Mouse (Mus musculus): ENCODE measurements around the gene Dhx40. TPM values are rescaled to one million over a fixed set of nuclear protein-coding genes. Genes with fewer than 3 reads are reported as not detected.

The Dhx40 gene
- polyA plus RNA-seq, 1 experiment from 2014 or later, result 31.6 TPM

- 2% methylated on average over 3 of the region's 3 CpGs for WGBS
- peaks cover 17% of the 10 kb centered on the region for H3K4me1 ChIP-seq (ENCODE audit: control insufficient read depth, insufficient read depth, low read length)
- H3K9ac ChIP-seq (replicated peaks; ENCODE audit: low read length), result no peak overlapping the region
- H3K4me3 ChIP-seq (replicated peaks; ENCODE audit: low read depth, low read length), result no peak overlapping the region
- DNase-seq, result peak; percentile 89
- no peak overlapping the region for H3K4me2 ChIP-seq (ENCODE audit: low read length)
- no peaks in the 10 kb centered on the region for H3K9me3 ChIP-seq (ENCODE audit: control insufficient read depth, low read length)
- no peaks in the 10 kb centered on the region for H3K36me3 ChIP-seq (ENCODE audit: control insufficient read depth, insufficient read depth, low read length)
- H3K27ac ChIP-seq (replicated peaks; ENCODE audit: low read depth, low read length), result peak overlapping the region; percentile 43
- ATAC-seq (ENCODE audit: low FRiP score, low TSS enrichment), result no peak; the same call in 1 of the 2 replicates
- no peaks in the 10 kb centered on the region for H3K27me3 ChIP-seq (ENCODE audit: control insufficient read depth, insufficient read depth, low read length)
Observed at GRCm38 (mm10) chr11:86840511-86841154, 33.1 kb upstream of the Dhx40 start.

GRCm38 (mm10) chr11:86839716-86840447 is 32.3 kb upstream of the Dhx40 start:
- peak overlapping the region; percentile 0 for H3K27ac ChIP-seq (replicated peaks; ENCODE audit: low read depth, low read length)
- H3K4me1 ChIP-seq (ENCODE audit: control insufficient read depth, insufficient read depth, low read length), result peaks cover 17% of the 10 kb centered on the region
- no peak overlapping the region for H3K4me3 ChIP-seq (replicated peaks; ENCODE audit: low read depth, low read length)
- WGBS, result 7% methylated on average over 7 of the region's 7 CpGs
- H3K36me3 ChIP-seq (ENCODE audit: control insufficient read depth, insufficient read depth, low read length), result no peaks in the 10 kb centered on the region
- ATAC-seq (ENCODE audit: low FRiP score, low TSS enrichment) (no peak; the same call in 1 of the 2 replicates), DNase-seq (peak; percentile 39)
- no peaks in the 10 kb centered on the region for H3K9me3 ChIP-seq (ENCODE audit: control insufficient read depth, low read length)
- H3K27me3 ChIP-seq (ENCODE audit: control insufficient read depth, insufficient read depth, low read length), result no peaks in the 10 kb centered on the region
- H3K4me2 ChIP-seq (ENCODE audit: low read length), result no peak overlapping the region
- no peak overlapping the region for H3K9ac ChIP-seq (replicated peaks; ENCODE audit: low read length)

DNA sequence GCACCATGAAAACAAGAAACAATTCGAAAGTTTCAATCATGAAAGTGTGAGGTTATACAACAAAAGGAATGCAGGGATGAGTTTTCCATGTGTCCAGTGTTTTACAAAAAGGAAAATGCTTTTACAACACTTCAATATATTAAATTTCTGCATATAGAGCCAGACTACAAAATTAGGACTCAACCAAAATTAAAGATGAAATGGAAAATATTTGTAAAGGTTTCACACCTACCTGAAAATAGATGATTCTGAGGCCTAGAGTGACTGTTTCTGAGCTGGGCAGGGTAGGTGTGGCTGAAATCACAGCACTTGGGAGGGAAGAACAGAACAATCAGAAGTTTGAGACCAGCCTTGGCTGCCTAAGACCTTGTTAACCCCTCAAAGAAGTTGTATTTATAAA is 31.2 kb upstream of the Dhx40 start:
- Histone ChIP-seq H3K4me3 (replicated peaks; ENCODE audit: low read depth, low read length) (no peak overlapping the region), H3K9me3 (ENCODE audit: control insufficient read depth, low read length) (no peaks in the 10 kb centered on the region), H3K36me3 (ENCODE audit: control insufficient read depth, insufficient read depth, low read length) (no peaks in the 10 kb centered on the region), H3K4me2 (ENCODE audit: low read length) (no peak overlapping the region), H3K4me1 (ENCODE audit: control insufficient read depth, insufficient read depth, low read length) (peaks cover 17% of the 10 kb centered on the region), H3K9ac (replicated peaks; ENCODE audit: low read length) (no peak overlapping the region), H3K27me3 (ENCODE audit: control insufficient read depth, insufficient read depth, low read length) (no peaks in the 10 kb centered on the region), H3K27ac (replicated peaks; ENCODE audit: low read depth, low read length) (no peak overlapping the region)
- no peak for ATAC-seq (ENCODE audit: low FRiP score, low TSS enrichment)
- 82% methylated on average over 1 of the region's 1 CpGs for WGBS
- DNase-seq, result no peak

GRCm38 (mm10) chr11:86836366-86836765 is 28.8 kb upstream of the Dhx40 start:
- Histone ChIP-seq H3K4me1 (ENCODE audit: control insufficient read depth, insufficient read depth, low read length) (peaks cover 17% of the 10 kb centered on the region), H3K27ac (replicated peaks; ENCODE audit: low read depth, low read length) (no peak overlapping the region), H3K9ac (replicated peaks; ENCODE audit: low read length) (no peak overlapping the region), H3K9me3 (ENCODE audit: control insufficient read depth, low read length) (no peaks in the 10 kb centered on the region), H3K36me3 (ENCODE audit: control insufficient read depth, insufficient read depth, low read length) (no peaks in the 10 kb centered on the region), H3K4me2 (ENCODE audit: low read length) (no peak overlapping the region), H3K27me3 (ENCODE audit: control insufficient read depth, insufficient read depth, low read length) (no peaks in the 10 kb centered on the region), H3K4me3 (replicated peaks; ENCODE audit: low read depth, low read length) (no peak overlapping the region)
- ATAC-seq (ENCODE audit: low FRiP score, low TSS enrichment) (no peak), DNase-seq (peak; percentile 60)
- 51% methylated on average over 2 of the region's 2 CpGs for WGBS

- no peak overlapping the region for H3K4me2 ChIP-seq (ENCODE audit: low read length)
- peaks cover 7% of the 10 kb centered on the region for H3K4me1 ChIP-seq (ENCODE audit: control insufficient read depth, insufficient read depth, low read length)
- no peaks in the 10 kb centered on the region for H3K27me3 ChIP-seq (ENCODE audit: control insufficient read depth, insufficient read depth, low read length)
- H3K27ac ChIP-seq (replicated peaks; ENCODE audit: low read depth, low read length), result no peak overlapping the region
- no peak overlapping the region for H3K4me3 ChIP-seq (replicated peaks; ENCODE audit: low read depth, low read length)
- ATAC-seq (ENCODE audit: low FRiP score, low TSS enrichment) (no peak), DNase-seq (no peak)
- H3K9ac ChIP-seq (replicated peaks; ENCODE audit: low read length), result no peak overlapping the region
- no peaks in the 10 kb centered on the region for H3K9me3 ChIP-seq (ENCODE audit: control insufficient read depth, low read length)
- 57% methylated on average over 8 of the region's 8 CpGs for WGBS
- H3K36me3 ChIP-seq (ENCODE audit: control insufficient read depth, insufficient read depth, low read length), result no peaks in the 10 kb centered on the region
Observed at GRCm38 (mm10) chr11:86834628-86835338, 27.2 kb upstream of the Dhx40 start.

DNA sequence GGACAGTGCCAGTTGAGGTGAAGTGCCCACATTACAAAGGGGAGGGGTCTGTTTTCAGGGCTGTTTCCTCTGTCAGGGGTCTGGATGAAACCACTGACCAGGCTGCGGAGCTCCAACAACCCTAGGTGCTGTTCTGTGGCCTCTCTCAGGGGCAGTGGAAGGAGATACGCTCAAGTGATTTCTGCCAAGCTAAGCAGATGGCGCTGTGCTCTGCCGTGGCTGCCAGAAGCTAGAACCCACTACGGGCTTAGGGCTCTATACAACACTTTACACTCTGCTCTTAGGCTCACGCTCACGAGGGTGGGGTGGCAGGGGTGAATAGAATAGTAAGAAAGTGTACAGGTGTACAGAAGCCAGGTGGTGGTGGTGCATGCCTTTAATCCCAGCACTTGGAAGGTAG is 26.5 kb upstream of the Dhx40 start:
- Histone ChIP-seq H3K4me1 (ENCODE audit: control insufficient read depth, insufficient read depth, low read length) (no peaks in the 10 kb centered on the region), H3K4me3 (replicated peaks; ENCODE audit: low read depth, low read length) (no peak overlapping the region), H3K4me2 (ENCODE audit: low read length) (no peak overlapping the region), H3K9me3 (ENCODE audit: control insufficient read depth, low read length) (no peaks in the 10 kb centered on the region), H3K36me3 (ENCODE audit: control insufficient read depth, insufficient read depth, low read length) (no peaks in the 10 kb centered on the region), H3K27me3 (ENCODE audit: control insufficient read depth, insufficient read depth, low read length) (no peaks in the 10 kb centered on the region), H3K27ac (replicated peaks; ENCODE audit: low read depth, low read length) (no peak overlapping the region), H3K9ac (replicated peaks; ENCODE audit: low read length) (no peak overlapping the region)
- no peak for ATAC-seq (ENCODE audit: low FRiP score, low TSS enrichment)
- WGBS, result 74% methylated on average over 7 of the region's 7 CpGs
- DNase-seq, result no peak

DNA sequence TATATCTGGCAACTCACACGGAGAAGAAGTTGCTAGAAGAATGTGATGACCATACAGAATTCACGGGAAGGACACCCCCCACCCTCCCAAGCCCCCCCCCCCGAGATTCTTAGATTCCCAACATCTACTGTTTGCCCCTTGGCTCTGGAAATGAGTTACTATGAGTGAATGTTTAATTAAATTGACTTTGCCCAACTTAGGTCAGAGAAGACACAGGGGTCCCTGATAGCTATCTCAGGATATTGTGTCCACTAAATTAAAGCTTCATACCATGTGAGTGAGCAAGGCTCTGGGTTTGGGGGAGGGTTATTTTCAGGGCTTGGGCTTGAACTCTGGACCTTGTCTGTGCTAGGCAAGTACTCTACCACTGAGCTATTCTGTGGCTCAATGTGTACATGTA is 25.6 kb upstream of the Dhx40 start:
- no peak for DNase-seq

DNA sequence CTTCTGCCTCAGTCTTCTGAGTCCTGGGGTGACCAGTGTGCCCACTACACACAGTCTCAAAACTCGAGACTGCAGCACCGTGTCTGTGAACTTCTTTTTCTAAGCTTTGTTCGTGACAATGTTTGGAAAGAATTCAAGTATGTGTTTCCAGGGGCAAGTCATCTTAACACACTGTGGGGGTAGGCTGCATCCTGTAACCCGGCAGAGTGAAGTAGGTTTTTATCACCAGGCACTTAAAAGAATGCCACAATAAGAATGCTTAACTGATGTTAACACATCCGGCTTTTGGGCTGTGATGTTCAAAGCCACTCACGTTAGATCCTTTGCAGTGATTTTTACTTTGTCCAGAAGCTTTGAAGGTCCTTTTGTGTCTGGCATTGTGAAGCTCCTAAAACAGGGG is 20.9 kb upstream of the Dhx40 start:
- H3K27ac ChIP-seq (replicated peaks; ENCODE audit: low read depth, low read length), result no peak overlapping the region
- no peak overlapping the region for H3K4me2 ChIP-seq (ENCODE audit: low read length)
- no peaks in the 10 kb centered on the region for H3K36me3 ChIP-seq (ENCODE audit: control insufficient read depth, insufficient read depth, low read length)
- WGBS, result 73% methylated on average over 6 of the region's 6 CpGs
- no peaks in the 10 kb centered on the region for H3K4me1 ChIP-seq (ENCODE audit: control insufficient read depth, insufficient read depth, low read length)
- DNase-seq (no peak), ATAC-seq (ENCODE audit: low FRiP score, low TSS enrichment) (no peak)
- H3K4me3 ChIP-seq (replicated peaks; ENCODE audit: low read depth, low read length), result no peak overlapping the region
- no peaks in the 10 kb centered on the region for H3K9me3 ChIP-seq (ENCODE audit: control insufficient read depth, low read length)
- no peak overlapping the region for H3K9ac ChIP-seq (replicated peaks; ENCODE audit: low read length)
- H3K27me3 ChIP-seq (ENCODE audit: control insufficient read depth, insufficient read depth, low read length), result no peaks in the 10 kb centered on the region

More for the DNA sequence above, 25.6 kb upstream of the Dhx40 start:
- Histone ChIP-seq H3K27ac (replicated peaks; ENCODE audit: low read depth, low read length) (no peak overlapping the region), H3K4me3 (replicated peaks; ENCODE audit: low read depth, low read length) (no peak overlapping the region), H3K9me3 (ENCODE audit: control insufficient read depth, low read length) (no peaks in the 10 kb centered on the region), H3K27me3 (ENCODE audit: control insufficient read depth, insufficient read depth, low read length) (no peaks in the 10 kb centered on the region), H3K4me1 (ENCODE audit: control insufficient read depth, insufficient read depth, low read length) (no peaks in the 10 kb centered on the region), H3K9ac (replicated peaks; ENCODE audit: low read length) (no peak overlapping the region), H3K36me3 (ENCODE audit: control insufficient read depth, insufficient read depth, low read length) (no peaks in the 10 kb centered on the region), H3K4me2 (ENCODE audit: low read length) (no peak overlapping the region)
- WGBS, result 77% methylated on average over 3 of the region's 3 CpGs
- ATAC-seq (ENCODE audit: low FRiP score, low TSS enrichment), result no peak
